Mouse (Mus musculus) CH12.LX (cell line): ENCODE measurements around the gene Bnipl. TPM values are rescaled to one million over a fixed set of nuclear protein-coding genes. Genes with fewer than 3 reads are reported as not detected.

Experiments used
- DNase-seq: peaks from one replicate; pipeline ENCODE4 v3.0.0-alpha.2; 2013; ENCODE audit errors: extremely low read depth
- H3K27ac ChIP-seq: 2 replicates; pipeline ENCODE4 v1.5.1; 2012; ENCODE audit warnings: low read depth, mild to moderate bottlenecking, control low read depth, moderate library complexity; ENCODE audit not compliant: insufficient read depth
- H3K27me3 ChIP-seq: replicated peaks from 2 replicates; pipeline ENCODE3; 2012; ENCODE audit warnings: inconsistent platforms
- H3K36me3 ChIP-seq, 2 experiments: replicated peaks in 1 of 2; 2 replicates each; pipeline versions ENCODE3 to v1.6.1; 2012; ENCODE audit warnings: inconsistent platforms in 1 of 2, low read length in 1 of 2, mild to moderate bottlenecking in 1 of 2, mixed read lengths in 1 of 2, moderate library complexity in 1 of 2; ENCODE audit not compliant: control insufficient read depth in 1 of 2, insufficient read depth in 1 of 2
- H3K4me1 ChIP-seq, 2 experiments: 2 replicates each; pipeline ENCODE4 v1.6.1; 2012; ENCODE audit warnings: inconsistent platforms in 1 of 2, moderate library complexity in 1 of 2; ENCODE audit not compliant: insufficient read depth in 2 of 2, control insufficient read depth in 1 of 2
- H3K4me2 ChIP-seq: 2 replicates; pipeline ENCODE4 v1.6.1; 2012; ENCODE audit warnings: low read depth, mild to moderate bottlenecking, control low read depth; ENCODE audit not compliant: poor library complexity, insufficient read depth, severe bottlenecking
- H3K4me3 ChIP-seq, 3 experiments: fragments of 150-350 bp in 1 of 3; sonication (generic) in 1 of 3; replicated peaks in 1 of 3; 2 replicates each; pipeline versions ENCODE3 to v1.5.1; 2011 to 2012; ENCODE audit warnings: low read depth in 2 of 3, low read length in 2 of 3, mild to moderate bottlenecking in 2 of 3, moderate library complexity in 2 of 3, control low read depth in 1 of 3, improper control_type of control experiment in 1 of 3, inconsistent platforms in 1 of 3, mixed read lengths in 1 of 3; ENCODE audit not compliant: poor library complexity in 1 of 3
- H3K79me2 ChIP-seq: replicated peaks from 2 replicates; pipeline ENCODE4 v1.6.1; 2012; ENCODE audit warnings: mild to moderate bottlenecking, moderate library complexity; ENCODE audit not compliant: control insufficient read depth, poor library complexity, insufficient read depth, severe bottlenecking; ENCODE audit errors: extremely low read depth
- H3K9ac ChIP-seq: 2 replicates; pipeline ENCODE4 v1.6.1; 2012; ENCODE audit warnings: low read depth, mild to moderate bottlenecking, control low read depth, moderate library complexity; ENCODE audit not compliant: insufficient read depth
- H3K9me3 ChIP-seq: replicated peaks from 2 replicates; pipeline ENCODE3; 2012; ENCODE audit warnings: low read length, inconsistent platforms, mixed read lengths
- CHD1 ChIP-seq: IDR thresholded peaks from 2 replicates; pipeline ENCODE4 v1.6.1; 2012; ENCODE audit warnings: low read depth, low read length, improper control_type of control experiment, inconsistent platforms
- CHD2 ChIP-seq: IDR thresholded peaks from 2 replicates; pipeline ENCODE4 v1.6.1; 2011; ENCODE audit warnings: low read length, improper control_type of control experiment
- CTCF ChIP-seq, 2 experiments: IDR thresholded peaks in 1 of 2; conservative IDR thresholded peaks in 1 of 2; 2 replicates each; pipeline ENCODE4 v1.5.1; 2011 to 2012; ENCODE audit warnings: low read depth in 2 of 2, low read length in 2 of 2, improper control_type of control experiment in 1 of 2, inconsistent platforms in 1 of 2, mild to moderate bottlenecking in 1 of 2, moderate library complexity in 1 of 2
- ELF1 ChIP-seq: IDR thresholded peaks from 2 replicates; pipeline ENCODE4 v1.6.1; 2014; ENCODE audit warnings: low read depth, mild to moderate bottlenecking, inconsistent platforms, low read length, improper control_type of control experiment
- EP300 ChIP-seq: IDR thresholded peaks from 2 replicates; pipeline ENCODE4 v1.6.1; 2011; ENCODE audit warnings: low read length, improper control_type of control experiment
- IRF4 ChIP-seq: IDR thresholded peaks from 2 replicates; pipeline ENCODE4 v1.6.1; 2014; ENCODE audit warnings: low read depth, mild to moderate bottlenecking, inconsistent platforms, low read length, improper control_type of control experiment
- JUN ChIP-seq: IDR thresholded peaks from 2 replicates; pipeline ENCODE4 v1.6.1; 2011; ENCODE audit warnings: low read depth, mild to moderate bottlenecking, low read length, improper control_type of control experiment, moderate library complexity; ENCODE audit not compliant: insufficient read depth
- MXI1 ChIP-seq: IDR thresholded peaks from 2 replicates; pipeline ENCODE4 v1.6.1; 2011; ENCODE audit warnings: mild to moderate bottlenecking, low read depth, low read length, improper control_type of control experiment
- NELFE ChIP-seq: IDR thresholded peaks from 2 replicates; pipeline ENCODE4 v1.6.1; 2011; ENCODE audit warnings: low read depth, low read length, improper control_type of control experiment
- NRF1 ChIP-seq: IDR thresholded peaks from 2 replicates; pipeline ENCODE4 v1.6.1; 2014; ENCODE audit warnings: low read depth, mild to moderate bottlenecking, inconsistent platforms, low read length, improper control_type of control experiment, moderate library complexity
- PAX5 ChIP-seq: IDR thresholded peaks from 2 replicates; pipeline ENCODE4 v1.6.1; 2012; ENCODE audit warnings: low read length, inconsistent platforms, mixed read lengths
- RAD21 ChIP-seq: IDR thresholded peaks from 2 replicates; pipeline ENCODE4 v1.6.1; 2011; ENCODE audit warnings: low read depth, mild to moderate bottlenecking, low read length, improper control_type of control experiment, moderate library complexity
- SIN3A ChIP-seq: IDR thresholded peaks from 2 replicates; pipeline ENCODE4 v1.6.1; 2012; ENCODE audit warnings: low read length, improper control_type of control experiment, inconsistent platforms
- SMC3 ChIP-seq: IDR thresholded peaks from 2 replicates; pipeline ENCODE4 v1.6.1; 2011; ENCODE audit warnings: low read depth, low read length, improper control_type of control experiment
- TBP ChIP-seq: conservative IDR thresholded peaks from 2 replicates; pipeline ENCODE4 v1.6.1; 2011; ENCODE audit warnings: low read depth, low read length, improper control_type of control experiment
- UBTF ChIP-seq: IDR thresholded peaks from 2 replicates; pipeline ENCODE4 v1.6.1; 2012; ENCODE audit warnings: low read depth, mild to moderate bottlenecking, inconsistent platforms, low read length, improper control_type of control experiment, moderate library complexity
- USF1 ChIP-seq: IDR thresholded peaks from 2 replicates; pipeline ENCODE4 v1.6.1; 2014; ENCODE audit warnings: low read depth, mild to moderate bottlenecking, inconsistent platforms, low read length, improper control_type of control experiment
- ZC3H11A ChIP-seq: IDR thresholded peaks from 2 replicates; pipeline ENCODE4 v1.6.1; 2012; ENCODE audit warnings: low read depth, mild to moderate bottlenecking, inconsistent platforms, low read length, improper control_type of control experiment
- ZNF384 ChIP-seq: IDR thresholded peaks from 2 replicates; pipeline ENCODE4 v1.6.1; 2012; ENCODE audit warnings: low read depth, low read length, improper control_type of control experiment, inconsistent platforms
- dilution Hi-C: fragments of 300-500 bp; cut with MboI; formaldehyde crosslinking; loops from 2 replicates; pipeline ENCODE4 v1.14.3; 2020; ENCODE audit warnings: low sequenced_read_pairs; ENCODE audit not compliant: extremely low pct_unique_long_range_greater_than_20kb, extremely low pct_ligation_motif_present
- in situ Hi-C: fragments of 300-500 bp; cut with MboI; formaldehyde crosslinking; loops from 3 replicates; pipeline ENCODE4 v1.14.3; 2019; ENCODE audit warnings: low sequenced_read_pairs, low pct_ligation_motif_present, low pct_unique_long_range_greater_than_20kb, mixed read lengths
- polyA plus RNA-seq: library from polyadenylated mRNA; unstranded; fragments of >175 nt; gene quantifications from 2 replicates; pipeline ENCODE4 v1.2.1, GENCODE M21; 2012; ENCODE audit warnings: low read depth; ENCODE audit not compliant: insufficient read length
- total RNA-seq, 2 experiments: library from RNA; depleted of rRNA; stranded (reverse); fragments of 300-350 nt in 1 of 2; fragments of >200 nt in 1 of 2; gene quantifications; 2 replicates each; pipeline ENCODE4 v1.2.3; 2012 to 2014

Bnipl gene
- total and polyA plus RNA-seq, 3 experiments: 0.33 TPM; not detected in 2

DNA sequence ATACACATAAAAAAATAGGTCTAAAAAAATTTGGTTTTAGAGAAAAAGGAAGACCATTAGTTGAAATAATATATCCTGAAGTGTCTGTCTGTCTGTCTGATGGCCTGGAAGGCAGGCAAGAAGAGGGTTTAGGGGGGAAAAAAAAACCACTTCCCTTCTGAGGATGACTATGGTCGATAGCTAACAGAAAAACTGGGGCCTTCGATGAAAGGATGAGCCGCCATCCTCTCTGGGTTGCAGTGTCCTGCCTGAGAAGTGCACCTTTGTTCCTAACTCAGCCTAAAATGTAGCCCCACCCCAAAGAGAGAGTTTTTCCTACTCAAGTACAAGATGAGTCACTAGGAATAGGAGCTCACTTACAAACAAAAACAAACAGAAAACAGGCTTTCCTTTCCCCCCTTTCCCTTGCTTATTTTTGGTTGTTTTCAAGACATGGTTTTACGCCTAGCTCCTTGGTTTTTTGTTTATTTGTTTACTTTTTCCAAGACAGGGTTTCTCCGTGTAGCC is 25.5 kb upstream of the Bnipl start:
- Histone ChIP-seq H3K4me1 (peaks cover 0 to 32% of the 10 kb centered on the region in 2 experiments; a peak in 3 of 4 replicates), H3K4me2 (no peak overlapping the region), H3K27me3 (no peaks in the 10 kb centered on the region), H3K27ac (no peak overlapping the region), H3K79me2 (0 out of 2 replicates have a peak, but pooled peaks cover 2% of the 10 kb centered on the region), H3K36me3 (peaks cover 0 to 14% of the 10 kb centered on the region in 2 experiments), H3K9ac (no peak overlapping the region), H3K9me3 (no peaks in the 10 kb centered on the region), H3K4me3 (no peak overlapping the region)
- no peak for DNase-seq
- in situ Hi-C loops: no loop called here
- TF ChIP-seq IRF4 (no peak), RAD21 (no peak), ZC3H11A (no peak), UBTF (no peak), MXI1 (no peak), PAX5 (no peak), NRF1 (no peak), NELFE (no peak), SIN3A (no peak), USF1 (no peak), ELF1 (no peak), CHD2 (no peak), ZNF384 (no peak), JUN (no peak)
- dilution Hi-C loops: no loop called here

DNA sequence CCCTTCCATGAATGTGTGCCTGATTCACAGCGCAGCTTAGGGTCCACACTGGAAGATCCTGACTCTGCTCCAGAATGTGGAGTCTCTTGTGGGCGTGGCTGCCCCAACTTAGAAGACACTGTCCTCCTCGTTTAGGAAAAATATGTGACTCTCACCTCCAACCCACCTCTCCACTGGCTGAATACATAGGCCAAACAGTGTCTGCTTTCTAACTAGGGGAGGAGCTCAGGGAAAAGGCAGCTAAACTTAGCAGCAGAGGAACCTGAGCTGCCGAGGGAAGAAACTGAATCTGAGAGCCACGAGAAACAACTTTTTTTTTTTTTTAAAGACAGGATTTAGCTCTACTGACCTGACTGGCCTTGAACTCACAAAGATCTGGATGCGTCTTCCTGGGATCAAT is 24.2 kb upstream of the Bnipl start:
- no peak for DNase-seq
- Histone ChIP-seq H3K4me2 (no peak overlapping the region), H3K9me3 (no peaks in the 10 kb centered on the region), H3K36me3 (peaks cover 0 to 14% of the 10 kb centered on the region in 2 experiments), H3K27ac (no peak overlapping the region), H3K4me1 (peaks cover 0 to 29% of the 10 kb centered on the region in 2 experiments; a peak in 3 of 4 replicates), H3K4me3 (no peak overlapping the region), H3K9ac (no peak overlapping the region), H3K27me3 (no peaks in the 10 kb centered on the region), H3K79me2 (no peaks in the 10 kb centered on the region)
- dilution Hi-C loops: no loop called here
- in situ Hi-C loops: no loop called here
- TF ChIP-seq CHD2: no peak
- TF ChIP-seq CHD1: no peak
- no peak for TF ChIP-seq TBP
- TF ChIP-seq CTCF (conservative IDR thresholded peaks at IDR 0.05 in 1 of 2, IDR thresholded peaks at IDR 0.05 in 1 of 2; ENCODE audit: low read depth in 2 of 2, low read length in 2 of 2): no peak
- TF ChIP-seq SMC3: no peak
- no peak for TF ChIP-seq EP300
